Mouse (Mus musculus): ENCODE measurements around the gene Plin4. TPM values are rescaled to one million over a fixed set of nuclear protein-coding genes. Genes with fewer than 3 reads are reported as not detected.
"Not testable (repeated sequence)": the region's sequence is repeated elsewhere in the genome, so short reads cannot be mapped to it uniquely, and the experiment has no call there.

The Plin4 gene
- total and polyA plus RNA-seq, 3 experiments: 114 to 170 (median 151) TPM

DNA sequence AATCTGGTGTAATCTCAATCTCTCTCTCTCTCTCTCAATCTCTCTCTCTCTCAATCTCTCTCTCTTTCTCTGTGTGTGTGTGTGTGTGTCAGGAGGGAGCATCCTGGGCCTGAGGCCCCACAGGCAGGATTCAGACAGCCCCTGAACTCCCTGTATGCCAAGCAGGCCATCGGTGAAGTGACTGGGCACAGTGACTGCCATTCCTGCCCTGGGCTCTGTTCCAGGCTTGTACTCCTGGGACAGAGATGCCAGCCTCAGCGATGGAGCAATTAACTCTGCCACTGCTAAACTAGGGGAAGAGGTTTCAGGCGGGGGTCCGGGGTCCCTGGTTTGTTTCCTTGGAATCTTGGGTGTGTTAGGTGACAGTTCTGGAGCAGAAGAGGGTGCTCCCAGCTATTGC, 968 bp upstream of the Plin4 start:
- Histone ChIP-seq H3K27me3 (ENCODE audit: control insufficient read depth, insufficient read depth, low read length) (no peaks in the 10 kb centered on the region), H3K27ac (peak overlapping the region; percentile 96), H3K4me1 (ENCODE audit: control insufficient read depth, insufficient read depth, low read length) (peaks cover 7% of the 10 kb centered on the region), H3K36me3 (ENCODE audit: control insufficient read depth, insufficient read depth, low read length) (no peaks in the 10 kb centered on the region), H3K4me3 (no peak overlapping the region), H3K9ac (ENCODE audit: low read depth, low read length) (no peak overlapping the region), H3K79me2 (replicated peaks; ENCODE audit: control insufficient read depth, insufficient read depth, low read length) (no peaks in the 10 kb centered on the region)
- WGBS: 53% methylated on average over 4 of the region's 4 CpGs
- intact Hi-C loops (cut with DNase I): no loop called here
- TF ChIP-seq CTCF (IDR thresholded peaks at IDR 0.05): no peak
- peak; percentile 36 for TF ChIP-seq POLR2A (IDR thresholded peaks at IDR 0.05; ENCODE audit: insufficient read depth, low read depth, low read length)
- peak; percentile 52; the same call in 1 of the 2 replicates for TF ChIP-seq EP300 (IDR thresholded peaks at IDR 0.05; ENCODE audit: insufficient read depth, low read depth, low read length)
- DNase-seq: peak; percentile 61 to 78

DNA sequence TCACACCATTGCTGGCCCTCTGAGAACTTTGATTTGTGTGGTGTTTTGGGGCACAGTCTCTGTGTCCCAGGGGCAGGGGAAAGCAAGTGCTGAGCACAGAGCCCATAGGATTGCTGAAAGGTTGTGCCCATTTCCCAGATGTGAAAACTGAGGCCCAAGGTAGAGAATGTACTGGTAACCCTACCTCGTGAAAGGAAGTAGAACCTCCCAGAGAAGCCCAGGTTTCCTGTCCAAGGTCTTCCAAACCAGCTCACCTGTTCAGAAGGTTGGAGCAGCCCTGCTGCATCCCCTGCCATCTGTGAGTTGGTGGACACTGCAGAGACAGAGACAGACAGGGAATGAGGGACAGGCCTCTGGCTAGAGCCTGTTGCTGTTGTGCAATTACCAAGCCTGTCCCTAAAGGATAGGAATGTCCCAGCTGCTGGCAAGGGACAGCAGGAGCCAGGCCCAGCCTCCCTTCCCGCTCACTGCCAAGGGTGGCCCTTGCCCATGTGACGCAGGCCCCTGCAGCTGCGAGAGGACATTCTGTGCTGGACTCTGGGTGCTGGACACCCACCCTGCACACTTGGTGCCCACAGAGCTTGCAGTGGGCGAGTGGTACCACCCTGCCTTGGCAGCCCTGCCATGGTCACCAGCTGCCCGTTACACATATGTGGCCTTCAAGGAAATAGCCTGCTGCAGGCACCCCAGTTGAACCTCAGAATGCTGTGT, 1.1 kb downstream of the Plin4 start:
- intact Hi-C loops (cut with DNase I): no loop called here
- 43% methylated on average over 6 of the region's 6 CpGs for WGBS
- Histone ChIP-seq H3K4me3 (peak overlapping the region; percentile 53), H3K36me3 (ENCODE audit: control insufficient read depth, insufficient read depth, low read length) (no peaks in the 10 kb centered on the region), H3K79me2 (replicated peaks; ENCODE audit: control insufficient read depth, insufficient read depth, low read length) (no peaks in the 10 kb centered on the region), H3K27ac (peak overlapping the region; percentile 96), H3K4me1 (ENCODE audit: control insufficient read depth, insufficient read depth, low read length) (peaks cover 7% of the 10 kb centered on the region), H3K27me3 (ENCODE audit: control insufficient read depth, insufficient read depth, low read length) (no peaks in the 10 kb centered on the region), H3K9ac (ENCODE audit: low read depth, low read length) (peak overlapping the region; percentile 78)
- TF ChIP-seq EP300 (IDR thresholded peaks at IDR 0.05; ENCODE audit: insufficient read depth, low read depth, low read length): peak; percentile 100
- TF ChIP-seq POLR2A (IDR thresholded peaks at IDR 0.05; ENCODE audit: insufficient read depth, low read depth, low read length): peak; percentile 89
- TF ChIP-seq CTCF (IDR thresholded peaks at IDR 0.05): no peak
- peak; percentile 83 to 90 for DNase-seq

DNA sequence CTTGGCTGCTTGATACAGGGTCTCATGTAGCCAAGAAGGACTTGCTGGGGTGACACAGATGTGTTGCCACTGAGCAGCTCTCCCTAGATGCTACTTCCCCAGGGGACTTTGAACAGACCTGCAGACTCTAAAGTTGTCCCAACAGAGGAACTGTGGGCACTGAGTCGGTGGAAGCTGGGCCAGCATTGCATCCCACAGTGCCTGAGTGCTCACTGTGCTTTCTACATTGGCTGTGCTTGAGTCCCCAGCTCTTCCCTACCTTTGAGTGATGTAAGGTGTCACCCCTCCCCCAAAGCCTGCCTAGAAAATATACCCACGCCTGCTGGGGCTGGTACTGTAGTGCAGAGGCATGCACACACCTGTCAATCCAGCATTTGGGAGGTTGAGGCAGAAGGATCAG, 1.9 kb downstream of the Plin4 start:
- Histone ChIP-seq H3K36me3 (ENCODE audit: control insufficient read depth, insufficient read depth, low read length) (no peaks in the 10 kb centered on the region), H3K4me1 (ENCODE audit: control insufficient read depth, insufficient read depth, low read length) (peaks cover 7% of the 10 kb centered on the region), H3K27me3 (ENCODE audit: control insufficient read depth, insufficient read depth, low read length) (no peaks in the 10 kb centered on the region), H3K9ac (ENCODE audit: low read depth, low read length) (0 out of 2 replicates have a peak overlapping the region, but pooled peaks have one; percentile 28), H3K4me3 (peak overlapping the region; percentile 46), H3K79me2 (replicated peaks; ENCODE audit: control insufficient read depth, insufficient read depth, low read length) (no peaks in the 10 kb centered on the region), H3K27ac (peak overlapping the region; percentile 96)
- TF ChIP-seq POLR2A (IDR thresholded peaks at IDR 0.05; ENCODE audit: insufficient read depth, low read depth, low read length) (no peak), CTCF (IDR thresholded peaks at IDR 0.05) (no peak), EP300 (IDR thresholded peaks at IDR 0.05; ENCODE audit: insufficient read depth, low read depth, low read length) (no peak)
- 70% methylated on average over 2 of the region's 2 CpGs for WGBS
- no peak for DNase-seq
- intact Hi-C loops (cut with DNase I): no loop called here

DNA sequence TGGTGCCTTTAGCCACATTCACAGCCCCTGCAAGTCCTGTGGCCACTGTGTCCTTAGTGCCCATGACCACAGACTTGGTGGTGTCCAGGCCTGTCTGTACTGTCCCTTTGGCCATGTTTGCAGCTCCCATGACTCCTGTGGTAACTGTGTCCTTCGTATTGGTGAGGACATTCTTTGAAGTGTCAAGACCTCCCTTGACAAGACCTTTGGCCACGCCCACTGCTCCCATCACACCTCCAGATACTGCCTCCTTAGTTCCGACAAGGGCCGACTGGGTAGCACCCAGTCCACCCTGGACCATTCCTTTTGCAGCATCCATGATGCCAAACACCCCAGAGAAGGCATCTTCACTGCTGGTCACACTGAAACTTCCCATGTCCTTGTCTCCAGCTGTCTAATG, 2.6 kb downstream of the Plin4 start:
- WGBS: 65% methylated on average over 4 of the region's 4 CpGs
- peak in 1 of 2 experiments; percentile 18 for DNase-seq
- intact Hi-C loops (cut with DNase I): no loop called here

DNA sequence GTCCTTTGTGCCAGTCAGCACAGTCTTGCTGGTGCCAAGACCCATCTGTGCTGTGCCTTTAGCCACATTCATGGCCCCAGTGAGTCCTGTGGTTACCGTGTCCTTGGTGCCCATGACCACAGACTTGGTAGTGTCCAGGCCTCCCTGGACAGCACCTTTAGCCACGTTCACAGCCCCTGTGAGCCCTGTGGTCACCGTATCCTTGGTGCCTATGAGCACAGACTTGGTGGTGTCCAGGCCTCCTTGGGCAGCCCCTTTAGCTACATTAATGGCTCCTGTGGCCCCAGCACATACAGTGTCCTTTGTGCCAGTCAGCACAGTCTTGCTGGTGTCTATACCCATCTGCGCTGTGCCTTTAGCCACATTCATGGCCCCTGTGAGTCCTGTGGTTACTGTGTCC, 3.2 kb downstream of the Plin4 start:
- WGBS: 94% methylated on average over 4 of the region's 4 CpGs
- H3K36me3 ChIP-seq (ENCODE audit: control insufficient read depth, insufficient read depth, low read length); H3K4me1 ChIP-seq (ENCODE audit: control insufficient read depth, insufficient read depth, low read length); intact Hi-C loops (cut with DNase I); DNase-seq; H3K79me2 ChIP-seq (replicated peaks; ENCODE audit: control insufficient read depth, insufficient read depth, low read length); H3K9ac ChIP-seq (ENCODE audit: low read depth, low read length); H3K27me3 ChIP-seq (ENCODE audit: control insufficient read depth, insufficient read depth, low read length); H3K4me3 ChIP-seq; H3K27ac ChIP-seq: not testable (repeated sequence)

More for the DNA sequence above, 2.6 kb downstream of the Plin4 start:
- H3K27ac ChIP-seq: no peak overlapping the region
- no peaks in the 10 kb centered on the region for H3K27me3 ChIP-seq (ENCODE audit: control insufficient read depth, insufficient read depth, low read length)
- H3K9ac ChIP-seq (ENCODE audit: low read depth, low read length): no peak overlapping the region
- peaks cover 7% of the 10 kb centered on the region for H3K4me1 ChIP-seq (ENCODE audit: control insufficient read depth, insufficient read depth, low read length)
- H3K36me3 ChIP-seq (ENCODE audit: control insufficient read depth, insufficient read depth, low read length): no peaks in the 10 kb centered on the region
- no peaks in the 10 kb centered on the region for H3K79me2 ChIP-seq (replicated peaks; ENCODE audit: control insufficient read depth, insufficient read depth, low read length)
- H3K4me3 ChIP-seq: no peak overlapping the region
- TF ChIP-seq EP300 (IDR thresholded peaks at IDR 0.05; ENCODE audit: insufficient read depth, low read depth, low read length) (no peak), POLR2A (IDR thresholded peaks at IDR 0.05; ENCODE audit: insufficient read depth, low read depth, low read length) (no peak), CTCF (IDR thresholded peaks at IDR 0.05) (no peak)

DNA sequence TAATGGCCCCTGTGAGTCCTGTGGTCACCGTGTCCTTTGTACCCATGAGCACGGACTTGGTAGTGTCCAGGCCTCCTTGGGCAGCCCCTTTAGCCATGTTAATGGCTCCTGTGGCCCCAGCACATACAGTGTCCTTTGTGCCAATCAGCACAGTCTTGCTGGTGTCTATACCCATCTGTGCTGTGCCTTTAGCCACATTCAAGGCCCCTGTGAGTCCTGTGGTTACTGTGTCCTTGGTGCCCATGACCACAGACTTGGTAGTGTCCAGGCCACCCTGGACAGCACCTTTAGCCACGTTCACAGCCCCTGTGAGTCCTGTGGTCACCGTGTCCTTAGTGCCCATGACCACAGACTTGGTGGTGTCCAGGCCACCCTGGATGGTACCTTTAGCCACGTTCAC, 4.8 kb downstream of the Plin4 start:
- H3K36me3 ChIP-seq (ENCODE audit: control insufficient read depth, insufficient read depth, low read length); H3K27ac ChIP-seq; H3K4me3 ChIP-seq; H3K4me1 ChIP-seq (ENCODE audit: control insufficient read depth, insufficient read depth, low read length); H3K9ac ChIP-seq (ENCODE audit: low read depth, low read length); DNase-seq; intact Hi-C loops (cut with DNase I); H3K27me3 ChIP-seq (ENCODE audit: control insufficient read depth, insufficient read depth, low read length); H3K79me2 ChIP-seq (replicated peaks; ENCODE audit: control insufficient read depth, insufficient read depth, low read length): not testable (repeated sequence)
- 77% methylated on average over 2 of the region's 5 CpGs for WGBS

Measured in heart, adult 2 months (tissue).